Mouse (Mus musculus) MEL (cell line): Measurements from ENCODE around the gene Smad9.

ENCODE experiments used
- BHLHE40 ChIP-seq: IDR thresholded peaks from 2 replicates; pipeline ENCODE4 v1.6.1; 2012; ENCODE audit warnings: low read depth, mild to moderate bottlenecking, inconsistent platforms, low read length, improper control_type of control experiment, borderline replicate concordance
- CTCF ChIP-seq, 3 experiments: IDR thresholded peaks in 2 of 3; conservative IDR thresholded peaks in 1 of 3; 2 replicates each; pipeline ENCODE4 v1.5.1; 2011 to 2012; ENCODE audit warnings: low read length in 3 of 3, low read depth in 2 of 3, mild to moderate bottlenecking in 2 of 3, improper control_type of control experiment in 1 of 3, inconsistent platforms in 1 of 3, mixed read lengths in 1 of 3, moderate library complexity in 1 of 3; ENCODE audit not compliant: control insufficient read depth in 1 of 3, insufficient read depth in 1 of 3, poor library complexity in 1 of 3, severe bottlenecking in 1 of 3
- EP300 ChIP-seq, 2 experiments: IDR thresholded peaks; 2 replicates each; pipeline ENCODE4 v1.6.1; 2011; ENCODE audit warnings: improper control_type of control experiment in 2 of 2, low read length in 2 of 2, low read depth in 1 of 2, mild to moderate bottlenecking in 1 of 2
- JUND ChIP-seq: IDR thresholded peaks from 2 replicates; pipeline ENCODE4 v1.6.1; 2011; ENCODE audit warnings: low read depth, mild to moderate bottlenecking, improper control_type of control experiment, low read length
- MAFK ChIP-seq: IDR thresholded peaks from 2 replicates; pipeline ENCODE4 v1.6.1; 2011; ENCODE audit warnings: low read depth, mild to moderate bottlenecking, low read length, improper control_type of control experiment, borderline replicate concordance
- POLR2A ChIP-seq, 2 experiments: IDR thresholded peaks; 2 replicates each; pipeline ENCODE4 v1.6.1; 2011 to 2012; ENCODE audit warnings: low read length in 2 of 2, mild to moderate bottlenecking in 2 of 2, control low read depth in 1 of 2, improper control_type of control experiment in 1 of 2, low read depth in 1 of 2, moderate library complexity in 1 of 2; ENCODE audit not compliant: control insufficient read depth in 1 of 2, insufficient read depth in 1 of 2, poor library complexity in 1 of 2
- RCOR1 ChIP-seq: IDR thresholded peaks from 2 replicates; pipeline ENCODE4 v1.6.1; 2012; ENCODE audit warnings: low read depth, mild to moderate bottlenecking, inconsistent platforms, low read length, improper control_type of control experiment

DNA sequence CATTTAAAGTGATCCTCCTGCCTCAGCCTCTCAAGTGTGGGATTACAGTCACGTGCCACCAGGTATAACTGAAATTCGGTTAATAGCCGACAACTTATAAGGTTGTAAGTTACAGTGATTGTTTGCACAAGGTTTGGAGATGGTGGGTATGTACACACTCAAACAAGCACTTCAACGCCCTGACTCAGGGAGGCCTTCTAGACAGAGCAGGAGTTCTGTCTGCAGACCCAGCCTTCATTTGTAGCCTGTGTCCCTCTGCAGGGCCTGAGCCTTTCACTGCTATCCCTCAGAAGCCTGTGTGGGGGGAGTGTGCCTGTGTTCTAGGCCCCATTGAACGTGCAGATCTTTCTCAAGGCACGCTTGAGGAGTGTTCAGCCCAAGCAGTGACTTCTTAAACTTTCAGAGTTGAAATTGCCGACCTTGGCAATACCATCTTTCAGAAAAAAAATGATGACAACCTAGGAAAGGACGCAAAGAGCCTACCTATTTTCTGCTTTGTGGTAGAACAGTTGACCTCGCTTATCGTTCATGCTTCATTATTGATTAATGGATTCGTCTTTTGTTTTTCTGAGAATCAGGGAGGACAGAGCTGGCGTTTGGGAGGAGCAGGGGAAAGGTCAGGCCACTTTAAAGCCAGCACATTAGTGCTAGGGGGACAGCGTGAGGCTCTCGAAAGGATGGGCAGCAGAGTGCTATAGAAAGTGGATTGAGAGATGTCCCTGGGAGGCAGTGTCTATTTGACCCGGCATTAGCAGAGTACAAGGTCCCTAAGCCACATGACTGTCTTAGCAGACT, 5.1 kb downstream of the Smad9 start:
- TF ChIP-seq CTCF (IDR thresholded peaks at IDR 0.05 in 2 of 3, conservative IDR thresholded peaks at IDR 0.05 in 1 of 3; ENCODE audit: control insufficient read depth in 1 of 3, insufficient read depth in 1 of 3, low read depth in 2 of 3, low read length in 3 of 3, poor library complexity in 1 of 3, severe bottlenecking in 1 of 3) = no peak
- no peak for TF ChIP-seq MAFK
- no peak for TF ChIP-seq EP300 (IDR thresholded peaks at IDR 0.05; ENCODE audit: low read depth in 1 of 2, low read length in 2 of 2)
- no peak for TF ChIP-seq JUND
- no peak for TF ChIP-seq RCOR1
- no peak for TF ChIP-seq BHLHE40
- TF ChIP-seq POLR2A (IDR thresholded peaks at IDR 0.05; ENCODE audit: control insufficient read depth in 1 of 2, insufficient read depth in 1 of 2, low read depth in 1 of 2, low read length in 2 of 2, poor library complexity in 1 of 2) = no peak
